ENCODE assay signal across 27 mouse cellular contexts in the genomic region with DNA sequence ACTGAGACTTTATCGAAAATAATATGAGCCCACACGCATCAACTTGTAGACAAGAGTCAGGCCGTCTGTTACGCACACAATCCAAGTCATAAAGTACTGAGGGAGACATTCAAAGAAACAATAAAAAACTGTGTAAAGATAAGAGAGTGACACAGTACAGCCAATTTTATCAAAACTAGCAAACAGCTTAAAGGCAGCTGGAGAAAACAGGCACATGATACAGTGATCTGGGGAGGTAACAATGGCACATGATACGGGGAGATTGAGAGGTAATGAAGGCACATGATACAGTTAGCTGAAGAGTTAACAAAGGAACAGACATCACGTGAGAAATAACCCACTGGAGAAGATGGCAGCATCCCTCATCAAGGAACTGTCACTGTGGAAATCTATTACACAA. TPM values are rescaled to one million over a fixed set of nuclear protein-coding genes. Genes with fewer than 3 reads are reported as not detected.
DNase-seq lines count a peak whose midpoint lies in the region; ATAC-seq and TF ChIP-seq lines count a peak whose summit lies in the region.
"Had no signal": no experiment of that assay in that cellular context is flagged by ENCODE, and none has a peak within 500 bp of the region (broad histone marks: within the 10 kb centered on the region; RNA-seq: fewer than 3 reads in every experiment).

No protein-coding gene starts in this region.

- no peak overlapping the region for H3K9ac ChIP-seq in kidney, embryonic 15.5 days
- no peak overlapping the region for H3K9ac ChIP-seq in intestine, embryonic 16.5 days (ENCODE audit: low read depth, low read length)
- H3K9ac ChIP-seq in heart, adult 2 months (ENCODE audit: low read depth, low read length) = no peak overlapping the region
- H3K9ac ChIP-seq in neural tube, embryonic 15.5 days (replicated peaks) = no peak overlapping the region
- H3K9ac ChIP-seq: embryonic facial prominence, embryonic 13.5 days; embryonic facial prominence, embryonic 15.5 days; forebrain, embryonic 12.5 days had no signal

- 0 out of 2 replicates have a peak overlapping the region, but pooled peaks have one; percentile 9 for H3K27ac ChIP-seq in kidney, embryonic 15.5 days
- peak overlapping the region; percentile 79; the same call in 1 of the 2 replicates for H3K27ac ChIP-seq in layer of hippocampus, adult 2 months
- H3K27ac ChIP-seq in intestine, embryonic 16.5 days (ENCODE audit: low read length) = no peak overlapping the region; the same call in 1 of the 2 replicates
- peak overlapping the region; percentile 21; the same call in 1 of the 2 replicates for H3K27ac ChIP-seq in small intestine, adult 2 months (ENCODE audit: insufficient read depth, low read depth, low read length)
- no peak overlapping the region for H3K27ac ChIP-seq in heart, adult 2 months
- no peak overlapping the region for H3K27ac ChIP-seq in neural tube, embryonic 15.5 days (replicated peaks)
- H3K27ac ChIP-seq: embryonic facial prominence, embryonic 13.5 days; embryonic facial prominence, embryonic 15.5 days; forebrain, embryonic 10.5 days; forebrain, embryonic 12.5 days had no signal

- no peak for ATAC-seq in kidney, embryonic 15.5 days (replicated peaks; ENCODE audit: low FRiP score)
- peak; percentile 71 for ATAC-seq in intestine, embryonic 16.5 days
- ATAC-seq in neural tube, embryonic 15.5 days (ENCODE audit: low FRiP score) = no peak
- ATAC-seq: CD4-positive, CD25-positive, alpha-beta regulatory T cell, adult 4 months; forebrain, embryonic 14.5 days had no signal

- H3K9me3 ChIP-seq in kidney, embryonic 15.5 days (replicated peaks) = no peaks in the 10 kb centered on the region
- H3K9me3 ChIP-seq in intestine, embryonic 16.5 days (ENCODE audit: control insufficient read depth, low read length) = no peaks in the 10 kb centered on the region
- no peaks in the 10 kb centered on the region for H3K9me3 ChIP-seq in neural tube, embryonic 15.5 days (replicated peaks)
- H3K9me3 ChIP-seq: embryonic facial prominence, embryonic 13.5 days; embryonic facial prominence, embryonic 15.5 days; forebrain, embryonic 10.5 days; forebrain, embryonic 12.5 days; G1E had no signal

- no peak overlapping the region for H3K4me2 ChIP-seq in kidney, embryonic 15.5 days
- H3K4me2 ChIP-seq in intestine, embryonic 16.5 days (ENCODE audit: low read depth, low read length) = no peak overlapping the region
- H3K4me2 ChIP-seq in neural tube, embryonic 15.5 days = no peak overlapping the region
- H3K4me2 ChIP-seq: embryonic facial prominence, embryonic 13.5 days; embryonic facial prominence, embryonic 15.5 days; forebrain, embryonic 12.5 days had no signal

- H3K36me3 ChIP-seq in kidney, embryonic 15.5 days = no peaks in the 10 kb centered on the region
- no peaks in the 10 kb centered on the region for H3K36me3 ChIP-seq in intestine, embryonic 16.5 days (ENCODE audit: control insufficient read depth, insufficient read depth, low read length)
- H3K36me3 ChIP-seq in small intestine, adult 2 months (ENCODE audit: control insufficient read depth, insufficient read depth, low read length) = no peaks in the 10 kb centered on the region
- H3K36me3 ChIP-seq in heart, adult 2 months (ENCODE audit: control insufficient read depth, insufficient read depth, low read length) = no peaks in the 10 kb centered on the region
- H3K36me3 ChIP-seq in neural tube, embryonic 15.5 days = no peaks in the 10 kb centered on the region
- H3K36me3 ChIP-seq: embryonic facial prominence, embryonic 13.5 days; embryonic facial prominence, embryonic 15.5 days; forebrain, embryonic 10.5 days; forebrain, embryonic 12.5 days; G1E had no signal

- TF ChIP-seq EP300 in heart, adult 2 months (IDR thresholded peaks at IDR 0.05; ENCODE audit: insufficient read depth, low read depth, low read length) = no peak

- no peak for TF ChIP-seq CTCF in layer of hippocampus, adult 2 months (conservative IDR thresholded peaks at IDR 0.05)
- no peak for TF ChIP-seq CTCF in small intestine, adult 2 months (IDR thresholded peaks at IDR 0.05; ENCODE audit: extremely low read depth, insufficient read length, insufficient replicate concordance, low read depth, low read length)
- no peak for TF ChIP-seq CTCF in heart, adult 2 months (IDR thresholded peaks at IDR 0.05)

- no peak overlapping the region for H3K4me3 ChIP-seq in kidney, embryonic 15.5 days (replicated peaks)
- H3K4me3 ChIP-seq in layer of hippocampus, adult 2 months = no peak overlapping the region
- H3K4me3 ChIP-seq in intestine, embryonic 16.5 days (ENCODE audit: low read length) = no peak overlapping the region
- H3K4me3 ChIP-seq in small intestine, adult 2 months (ENCODE audit: low read depth, low read length) = no peak overlapping the region
- no peak overlapping the region for H3K4me3 ChIP-seq in heart, adult 2 months
- no peak overlapping the region for H3K4me3 ChIP-seq in neural tube, embryonic 15.5 days (replicated peaks)
- H3K4me3 ChIP-seq: embryonic facial prominence, embryonic 13.5 days; embryonic facial prominence, embryonic 15.5 days; erythroblast, embryonic 14.5 days; forebrain, embryonic 10.5 days; forebrain, embryonic 12.5 days had no signal

- 74% methylated on average over 6 of the region's 6 CpGs for WGBS in kidney, embryonic 15.5 days
- WGBS in intestine, embryonic 16.5 days = 58% methylated on average over 6 of the region's 6 CpGs
- 29% methylated on average over 6 of the region's 6 CpGs for WGBS in small intestine, adult 2 months
- 55% methylated on average over 6 of the region's 6 CpGs for WGBS in heart, adult 2 months
- WGBS in neural tube, embryonic 15.5 days = 84% methylated on average over 6 of the region's 6 CpGs

- TF ChIP-seq POLR2A in small intestine, adult 2 months (IDR thresholded peaks at IDR 0.05; ENCODE audit: low read depth, low read length) = no peak
- TF ChIP-seq POLR2A in heart, adult 2 months (IDR thresholded peaks at IDR 0.05; ENCODE audit: insufficient read depth, low read depth, low read length) = no peak

- peaks cover 9% of the 10 kb centered on the region for H3K4me1 ChIP-seq in kidney, embryonic 15.5 days
- peaks cover 7% of the 10 kb centered on the region for H3K4me1 ChIP-seq in intestine, embryonic 16.5 days (ENCODE audit: control insufficient read depth, insufficient read depth, low read length)
- H3K4me1 ChIP-seq in small intestine, adult 2 months (ENCODE audit: control insufficient read depth, insufficient read depth, insufficient read length, low read length) = peaks cover 17% of the 10 kb centered on the region
- H3K4me1 ChIP-seq in heart, adult 2 months (ENCODE audit: control insufficient read depth, insufficient read depth, low read length) = no peaks in the 10 kb centered on the region
- no peaks in the 10 kb centered on the region for H3K4me1 ChIP-seq in neural tube, embryonic 15.5 days

- H3K27me3 ChIP-seq in kidney, embryonic 15.5 days = no peaks in the 10 kb centered on the region
- H3K27me3 ChIP-seq in intestine, embryonic 16.5 days (replicated peaks; ENCODE audit: control insufficient read depth, insufficient read depth, low read length) = no peaks in the 10 kb centered on the region
- no peaks in the 10 kb centered on the region for H3K27me3 ChIP-seq in small intestine, adult 2 months (ENCODE audit: control insufficient read depth, insufficient read depth, low read length)
- H3K27me3 ChIP-seq in heart, adult 2 months (ENCODE audit: control insufficient read depth, insufficient read depth, low read length) = no peaks in the 10 kb centered on the region
- H3K27me3 ChIP-seq in neural tube, embryonic 15.5 days (replicated peaks) = no peaks in the 10 kb centered on the region
- H3K27me3 ChIP-seq: embryonic facial prominence, embryonic 13.5 days; embryonic facial prominence, embryonic 15.5 days; forebrain, embryonic 12.5 days had no signal

- intact Hi-C loops in heart, adult 2 months (cut with DNase I) = no loop called here

- DNase-seq in kidney, postnatal 25 days = no peak
- no peak for DNase-seq in layer of hippocampus, adult 2 months (ENCODE audit: low spot score in 2 of 2)
- DNase-seq in layer of hippocampus, adult 18-20 months (ENCODE audit: low spot score in 2 of 2) = no peak
- no peak for DNase-seq in heart, adult 2 months
- DNase-seq: adrenal gland, adult 2 months; adrenal gland, postnatal 10 days; adrenal gland, postnatal 25 days; B cell, adult 2 months; cerebellum, adult 11 months; cerebellum, adult 18-20 months; cerebellum, adult 8-10 months; cerebellum, adult 9-11 months; cerebellum, postnatal 14 days; cerebellum, postnatal 36 days; embryo, embryonic 11 days had no signal

- no peaks in the 10 kb centered on the region for H3K79me2 ChIP-seq in heart, adult 2 months (replicated peaks; ENCODE audit: control insufficient read depth, insufficient read depth, low read length)

RNA-seq across cellular contexts. Expression of a gene that starts 31.6 kb away (rescaled TPM):
- polyA plus RNA-seq in kidney, embryonic 15.5 days (2015; fragmentation: Nextera tagmentation; extraction: Ambion mirVana) = 118 and 129 TPM in 2 replicates
- 10 to 100 TPM; 34.9 to 39.8 TPM for total RNA-seq in layer of hippocampus, adult 2 months (2021)
- 10 to 100 TPM; 27.9 to 41.2 TPM for total RNA-seq in layer of hippocampus, adult 18-20 months (2021)
- polyA plus RNA-seq in intestine, embryonic 16.5 days (2015; fragmentation: Nextera tagmentation; extraction: Ambion mirVana) = 86.3 and 90.6 TPM in 2 replicates
- polyA plus RNA-seq in small intestine, adult 2 months (2012; rRNA removed) = 23.9 and 29.7 TPM in 2 replicates
- total RNA-seq in heart, adult 2 months (2021) = 10 to 100 TPM; 19.3 to 20.6 TPM
- 10.7 and 16.7 TPM in 2 replicates for polyA plus RNA-seq in heart, adult 2 months (2012; rRNA removed)
- polyA plus RNA-seq in neural tube, embryonic 15.5 days (2015; fragmentation: Nextera tagmentation; extraction: Ambion mirVana) = 85.8 and 89.9 TPM in 2 replicates

Comparison
In these comparisons a context has a peak if more than half of its experiments do, and no peak if none do; other contexts are left out.
1. H3K27ac ChIP-seq: peak in kidney, embryonic 15.5 days (single experiment), layer of hippocampus, adult 2 months (single experiment) and small intestine, adult 2 months (single experiment); none in intestine, embryonic 16.5 days (single experiment), heart, adult 2 months (single experiment) and neural tube, embryonic 15.5 days (single experiment).